Mouse (Mus musculus): ENCODE data around the gene Tmem120b.

- TF ChIP-seq CTCF (IDR thresholded peaks at IDR 0.05), result no peak
- TF ChIP-seq EP300 (IDR thresholded peaks at IDR 0.05), result no peak
These were observed 38.5 kb upstream of the Tmem120b start for GRCm38 (mm10) chr5:123029729-123030128.

Data from lung, postnatal 0 days (tissue).